Mouse (Mus musculus) thymus, adult 2 months (tissue): ENCODE data around the gene Vwce.

ENCODE experiments used
- CTCF ChIP-seq: fragments of 200-500 bp; IDR thresholded peaks from 2 replicates; pipeline ENCODE4 v1.5.1; 2012; ENCODE audit warnings: mild to moderate bottlenecking, control low read depth, low read length, moderate library complexity, borderline replicate concordance; ENCODE audit not compliant: control insufficient read depth, poor library complexity, insufficient read depth; ENCODE audit errors: extremely low read depth
- POLR2A ChIP-seq: fragments of 200-500 bp; IDR thresholded peaks from 2 replicates; pipeline ENCODE4 v1.6.1; 2012; ENCODE audit warnings: mild to moderate bottlenecking, low read length, control low read depth, moderate library complexity; ENCODE audit not compliant: control insufficient read depth, poor library complexity, insufficient read depth; ENCODE audit errors: extremely low read depth

GRCm38 (mm10) chr19:10656058-10656457, 22.0 kb downstream of the Vwce start:
- TF ChIP-seq CTCF: no peak
- no peak for TF ChIP-seq POLR2A
